Mouse (Mus musculus) 3134 (cell line): Measurements from ENCODE around the gene Gdpd2.

Source experiments
- DNase-seq: peaks from one replicate; pipeline ENCODE4 v3.0.0-alpha.2; 2011; ENCODE audit warnings: low spot score; ENCODE audit not compliant: insufficient read length; ENCODE audit errors: extremely low read depth

The Gdpd2 gene

GRCm38 (mm10) chrX:100729665-100730188 is at the start of gene Gdpd2:
Gene Gdpd2, plus strand, starts transcription at chrX:100729873.
- peak; percentile 39 for DNase-seq

- no peak for DNase-seq
These were observed 43.1 kb upstream of the Gdpd2 start for GRCm38 (mm10) chrX:100686527-100686926.

GRCm38 (mm10) chrX:100687360-100688032 is 42.2 kb upstream of the Gdpd2 start:
- DNase-seq: peak; percentile 7

- no peak for DNase-seq
These were observed 41.7 kb upstream of the Gdpd2 start for GRCm38 (mm10) chrX:100688033-100688370.

DNA sequence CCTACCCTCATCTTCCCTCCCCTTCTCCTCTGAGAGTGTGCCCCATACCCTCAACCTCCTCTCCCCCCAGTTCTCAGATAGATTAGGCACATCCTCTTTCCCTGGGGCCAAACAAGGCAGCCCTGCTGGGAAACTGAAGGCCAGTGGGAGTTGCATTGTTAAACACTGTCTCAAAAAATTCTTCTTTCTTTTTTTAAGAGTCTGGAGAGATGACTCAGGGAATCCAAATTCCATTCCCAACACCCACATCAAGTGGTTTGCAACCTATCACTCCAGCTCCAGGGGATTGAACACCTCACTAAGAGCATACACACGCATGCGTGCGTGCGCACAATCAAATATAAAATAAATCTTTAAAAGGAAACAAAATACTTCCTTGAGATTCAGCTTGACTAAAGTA is 32.9 kb upstream of the Gdpd2 start:
- no peak for DNase-seq

GRCm38 (mm10) chrX:100708032-100708431 is 21.6 kb upstream of the Gdpd2 start:
- no peak for DNase-seq

DNA sequence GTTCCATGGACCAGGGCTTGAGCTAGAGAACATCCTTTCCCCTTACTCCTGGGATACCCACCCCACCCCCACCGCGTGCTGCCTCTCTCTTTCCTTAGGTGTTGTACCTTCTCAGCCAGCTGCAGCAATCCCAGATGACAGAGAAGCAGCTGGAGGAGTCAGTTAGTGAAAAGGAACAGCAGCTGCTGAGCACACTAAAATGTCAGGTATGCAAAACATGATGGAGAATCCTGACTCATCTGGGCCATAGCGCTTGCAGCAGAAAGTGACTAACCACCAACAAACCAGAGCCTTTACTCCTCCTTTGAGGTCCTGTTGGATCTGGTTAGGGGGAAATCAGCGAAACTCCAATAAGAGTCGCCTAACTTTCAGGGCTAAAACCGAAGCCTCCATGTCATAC is 13.5 kb upstream of the Gdpd2 start:
- no peak for DNase-seq

DNA sequence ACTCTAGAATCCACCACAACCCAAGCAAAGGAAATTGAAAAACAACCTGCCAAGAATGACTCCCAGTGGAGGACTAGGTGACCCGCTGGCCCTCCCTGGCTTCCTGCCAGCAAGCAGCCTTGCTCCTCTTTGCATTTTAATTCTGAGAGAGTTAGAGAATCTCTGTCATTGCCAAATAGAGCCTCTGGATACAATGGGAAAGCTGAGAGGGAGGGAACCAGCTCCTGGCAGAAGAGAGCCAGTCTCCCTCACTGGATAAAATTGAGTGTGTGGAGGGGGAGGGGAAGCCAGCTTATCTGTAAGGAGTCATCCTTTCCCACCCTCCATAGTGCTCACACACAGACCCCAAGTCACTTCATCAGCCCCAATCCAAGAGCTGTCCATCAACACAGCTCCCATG is 726 bp upstream of the Gdpd2 start:
- no peak for DNase-seq

DNA sequence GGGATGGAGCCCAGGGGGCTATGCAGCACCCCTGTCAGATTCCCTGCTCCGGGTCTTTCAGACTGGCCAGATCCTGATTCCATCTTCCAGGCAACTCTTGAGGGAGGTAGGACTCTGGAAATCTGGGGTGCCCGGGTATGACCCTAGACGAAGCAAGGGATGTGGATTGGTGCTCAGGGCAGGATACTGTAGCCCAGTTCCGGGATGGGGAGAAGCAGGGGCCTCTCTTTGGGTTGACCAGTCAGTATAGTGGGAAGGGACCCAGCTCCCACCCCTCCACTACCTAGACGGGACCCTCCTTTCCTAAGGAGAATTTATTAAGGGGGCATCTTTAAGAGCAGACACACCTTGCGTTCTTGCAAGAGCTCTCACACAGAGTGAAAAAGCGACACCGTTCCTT is 593 bp downstream of the Gdpd2 start:
- DNase-seq: no peak

DNA sequence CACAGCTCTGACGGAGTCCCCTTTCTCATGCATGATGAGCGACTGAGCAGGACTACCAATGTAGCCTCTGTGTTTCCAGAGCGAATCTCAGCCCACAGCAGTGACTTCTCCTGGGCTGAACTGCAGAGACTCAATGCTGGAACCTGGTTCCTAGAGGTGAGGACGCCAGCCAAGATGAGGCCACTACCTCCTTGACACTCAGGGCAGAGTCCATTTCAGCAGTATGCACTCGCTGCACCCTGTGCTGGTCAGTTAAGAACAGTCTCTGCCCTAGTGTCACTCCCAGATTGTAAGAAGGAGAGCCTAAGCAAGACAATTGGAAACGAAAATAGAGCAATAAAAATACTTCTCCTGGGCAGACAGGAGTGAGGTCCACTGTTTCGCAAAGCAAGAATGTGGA is 4.7 kb downstream of the Gdpd2 start:
- no peak for DNase-seq

DNA sequence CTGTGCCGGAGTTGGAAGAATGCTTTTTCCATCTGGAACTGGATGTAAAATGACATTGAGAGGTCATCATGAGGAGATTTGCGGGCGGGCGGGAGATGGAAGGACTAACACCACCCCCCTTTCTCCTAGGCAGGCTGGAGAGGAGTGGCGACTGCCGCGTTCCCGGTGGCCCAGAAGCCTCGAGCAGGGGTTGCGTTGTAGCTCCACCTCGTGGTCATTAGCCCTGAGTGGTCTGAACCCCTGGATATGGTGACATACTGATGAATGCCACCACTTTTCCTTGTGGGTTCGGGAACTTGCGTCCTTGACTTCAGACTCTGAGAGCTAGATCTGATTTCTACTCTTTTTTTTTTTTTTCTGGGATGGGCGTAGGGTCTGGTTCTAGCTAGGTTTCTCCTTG is 9.2 kb downstream of the Gdpd2 start:
- DNase-seq: no peak

- no peak for DNase-seq
These were observed 9.8 kb downstream of the Gdpd2 start for GRCm38 (mm10) chrX:100739443-100739842.

DNA sequence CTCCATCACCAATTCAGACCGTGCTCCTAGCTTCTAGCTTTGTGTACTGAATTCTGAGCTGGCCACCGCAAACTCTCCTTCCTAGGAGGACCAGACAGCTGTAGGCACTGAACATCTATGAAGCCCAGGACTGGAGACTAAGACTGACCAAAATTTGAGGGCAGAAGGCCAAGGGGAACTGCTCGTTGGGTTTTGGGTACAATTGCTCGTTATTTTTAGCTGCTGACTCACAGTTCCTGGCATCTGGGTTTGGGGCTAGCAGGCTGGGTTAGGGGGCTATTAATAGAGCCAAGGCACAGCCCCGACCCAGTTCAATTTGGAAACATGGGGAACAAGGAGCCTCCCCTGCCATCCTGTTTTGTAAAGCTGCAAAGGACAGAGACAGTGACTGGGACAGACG is 11.1 kb downstream of the Gdpd2 start:
- peak; percentile 51 for DNase-seq

GRCm38 (mm10) chrX:100741940-100742339 is 12.3 kb downstream of the Gdpd2 start:
- DNase-seq: no peak

GRCm38 (mm10) chrX:100765855-100766254 is 36.2 kb downstream of the Gdpd2 start:
- no peak for DNase-seq

- DNase-seq: no peak
These were observed 37.7 kb downstream of the Gdpd2 start, which contains the start of gene Dlg3 for GRCm38 (mm10) chrX:100767181-100767884. Gene Dlg3, plus strand, starts transcription at chrX:100767722.

DNA sequence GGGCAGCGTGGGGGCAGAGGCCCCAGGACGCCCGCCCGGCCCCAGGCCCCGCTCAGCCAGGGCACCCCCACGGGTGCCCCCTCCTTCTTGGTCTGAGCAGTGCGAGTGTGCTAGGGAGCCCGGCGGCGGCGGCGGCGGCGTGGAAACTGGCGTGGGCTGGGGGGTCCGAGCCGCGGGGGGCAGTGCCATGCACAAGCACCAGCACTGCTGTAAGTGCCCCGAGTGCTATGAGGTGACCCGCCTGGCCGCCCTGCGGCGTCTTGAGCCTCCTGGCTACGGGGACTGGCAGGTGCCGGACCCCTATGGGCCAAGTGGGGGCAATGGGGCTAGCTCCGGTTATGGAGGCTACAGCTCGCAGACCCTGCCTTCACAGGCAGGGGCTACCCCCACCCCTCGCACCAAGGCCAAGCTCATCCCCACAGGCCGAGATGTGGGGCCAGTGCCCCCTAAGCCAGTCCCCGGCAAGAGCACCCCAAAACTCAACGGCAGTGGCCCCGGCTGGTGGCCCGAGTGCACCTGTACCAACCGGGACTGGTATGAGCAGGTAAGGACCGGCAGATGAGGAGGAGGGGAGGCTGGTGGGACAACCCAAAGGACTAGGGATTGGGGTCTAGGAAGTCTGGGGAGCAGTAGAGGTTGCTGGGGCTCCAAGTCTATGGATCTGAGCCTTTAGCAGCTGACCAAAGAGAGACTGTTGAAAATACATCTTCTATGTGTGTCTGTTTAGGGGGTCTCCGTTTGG is 38.4 kb downstream of the Gdpd2 start:
- DNase-seq: no peak

DNA sequence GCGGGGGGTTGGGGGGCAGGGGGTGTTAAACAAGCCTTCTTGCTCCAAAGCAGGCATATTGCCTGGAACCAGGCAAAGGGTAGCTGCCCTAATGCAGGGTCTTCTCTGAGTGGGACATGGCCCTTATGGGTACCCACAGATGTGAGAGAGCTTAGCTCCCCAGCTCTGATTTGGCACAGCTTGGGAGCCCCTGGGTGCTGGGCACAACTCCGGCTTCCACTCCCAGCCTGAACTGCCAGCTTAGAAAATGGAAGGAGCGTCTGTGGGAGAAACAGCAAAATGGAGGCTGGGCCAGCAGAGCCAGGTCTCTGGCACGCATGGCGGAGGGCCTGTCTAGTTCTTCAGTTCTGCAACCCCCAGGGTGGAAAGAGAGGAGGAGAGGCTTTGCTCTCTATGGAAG is 39.6 kb downstream of the Gdpd2 start:
- DNase-seq: no peak

GRCm38 (mm10) chrX:100774341-100774811 is 44.7 kb downstream of the Gdpd2 start:
- DNase-seq: peak; percentile 79

DNA sequence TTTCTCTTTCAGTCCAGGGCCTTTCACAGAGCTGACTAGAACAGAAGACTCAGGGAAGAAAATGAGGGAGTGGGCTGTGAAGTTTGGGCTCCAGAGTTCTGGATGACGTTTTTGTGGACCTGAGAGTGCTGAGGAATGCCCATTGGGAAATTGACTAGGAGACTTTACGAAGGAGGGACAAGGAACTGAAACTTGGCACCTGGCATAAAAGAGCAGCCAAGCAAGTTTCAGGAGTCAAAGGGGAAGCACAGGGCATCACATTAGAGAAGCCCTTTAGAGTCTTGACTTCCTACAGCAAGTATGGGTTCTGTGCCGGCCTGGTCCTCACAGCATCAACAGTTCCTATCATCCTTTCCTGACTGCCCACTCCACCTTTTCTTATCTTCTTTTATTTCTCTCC is 45.7 kb downstream of the Gdpd2 start:
- DNase-seq: no peak

- peak; percentile 30 for DNase-seq
These were observed 46.8 kb downstream of the Gdpd2 start for GRCm38 (mm10) chrX:100776494-100776893.
